Mouse (Mus musculus): ENCODE data around the gene Dlg5.

GRCm38 (mm10) chr14:24228549-24228948, 17.2 kb downstream of the Dlg5 start:
- TF ChIP-seq CTCF (IDR thresholded peaks at IDR 0.05; ENCODE audit: low read depth) (no peak), EP300 (IDR thresholded peaks at IDR 0.05; ENCODE audit: low read depth) (no peak)
